Mouse (Mus musculus) regulatory T cell (primary cell): ENCODE data around the gene Nudt3.

ENCODE experiments used
- in situ Hi-C: fragments of 300-600 bp; cut with MboI, MseI; formaldehyde crosslinking; loops from one replicate; pipeline ENCODE4 v1.15.1; 2025; ENCODE audit warnings: high pct_unique_total_duplicates

Nudt3 gene

GRCm38 (mm10) chr17:27551393-27551940 lies 71.8 kb downstream of the Nudt3 start:
- in situ Hi-C loops, result no loop called here

- in situ Hi-C loops, result no loop called here
Measured at GRCm38 (mm10) chr17:27549234-27549633, 74.1 kb downstream of the Nudt3 start.

- in situ Hi-C loops, result no loop called here
Measured at GRCm38 (mm10) chr17:27547253-27547868, 75.9 kb downstream of the Nudt3 start.

GRCm38 (mm10) chr17:27546574-27547085 lies 76.7 kb downstream of the Nudt3 start:
- in situ Hi-C loops, result no loop called here

- in situ Hi-C loops, result no loop called here
Measured at GRCm38 (mm10) chr17:27545991-27546390, 77.3 kb downstream of the Nudt3 start.

GRCm38 (mm10) chr17:27544551-27544950 lies 78.7 kb downstream of the Nudt3 start:
- in situ Hi-C loops, result no loop called here

GRCm38 (mm10) chr17:27541984-27542383 lies 81.3 kb downstream of the Nudt3 start:
- in situ Hi-C loops, result no loop called here

- in situ Hi-C loops, result no loop called here
Measured at GRCm38 (mm10) chr17:27541261-27541660, 82.0 kb downstream of the Nudt3 start.

DNA sequence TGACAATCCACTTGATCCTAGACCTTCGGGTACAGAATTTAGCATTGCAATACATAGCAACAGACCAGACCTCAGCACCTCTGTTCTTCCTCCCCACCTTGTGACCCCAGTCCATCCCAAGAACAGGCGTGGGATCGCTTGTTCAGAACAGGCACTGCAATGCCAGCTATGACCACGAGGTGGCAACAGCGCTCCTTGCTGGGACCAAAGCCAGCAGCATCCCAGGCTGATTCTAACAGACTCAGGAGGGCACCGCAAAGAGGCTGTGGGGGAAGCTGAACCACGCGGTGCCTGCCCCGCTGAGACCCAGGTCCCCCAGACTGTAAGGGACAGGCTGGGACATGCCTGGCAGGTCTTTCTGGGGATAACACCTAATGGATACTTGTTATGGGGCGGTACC lies 88.6 kb downstream of the Nudt3 start:
- in situ Hi-C loops, result no loop called here

- in situ Hi-C loops, result no loop called here
Measured at GRCm38 (mm10) chr17:27533354-27533753, 89.9 kb downstream of the Nudt3 start.

- in situ Hi-C loops, result no loop called here
Measured at GRCm38 (mm10) chr17:27532095-27532494, 91.2 kb downstream of the Nudt3 start.
